Mouse (Mus musculus) right cerebral cortex, adult 2 months (tissue): ENCODE results near the gene Uxs1.

ENCODE experiments used
- DNase-seq, 2 experiments: peaks; one replicate each; pipeline ENCODE4 v3.0.0; 2021 to 2022; ENCODE audit warnings: low spot score in 2 of 2

Gene Uxs1

GRCm38 (mm10) chr1:43798048-43798447 is 29.6 kb downstream of the Uxs1 start:
- no peak for DNase-seq

GRCm38 (mm10) chr1:43789765-43790164 is 37.8 kb downstream of the Uxs1 start:
- DNase-seq: no peak

- DNase-seq: no peak
Measured at GRCm38 (mm10) chr1:43786711-43787110, 40.9 kb downstream of the Uxs1 start.

GRCm38 (mm10) chr1:43785316-43785715 is 42.3 kb downstream of the Uxs1 start:
- no peak for DNase-seq

GRCm38 (mm10) chr1:43783186-43783585 is 44.4 kb downstream of the Uxs1 start:
- DNase-seq: no peak

- DNase-seq: peak; percentile 41 to 42
Measured at GRCm38 (mm10) chr1:43782680-43783079, 44.9 kb downstream of the Uxs1 start.

GRCm38 (mm10) chr1:43781672-43782071 is 45.9 kb downstream of the Uxs1 start:
- DNase-seq: no peak

- DNase-seq: no peak
Measured at GRCm38 (mm10) chr1:43781195-43781594, 46.4 kb downstream of the Uxs1 start.

GRCm38 (mm10) chr1:43776106-43776505 is 51.5 kb downstream of the Uxs1 start:
- no peak for DNase-seq

GRCm38 (mm10) chr1:43774126-43774525 is 53.5 kb downstream of the Uxs1 start:
- no peak for DNase-seq

- no peak for DNase-seq
Measured at GRCm38 (mm10) chr1:43772694-43773093, 54.9 kb downstream of the Uxs1 start.

- DNase-seq: no peak
Measured at GRCm38 (mm10) chr1:43770032-43770431, 57.6 kb downstream of the Uxs1 start.

GRCm38 (mm10) chr1:43769348-43769747 is 58.3 kb downstream of the Uxs1 start:
- DNase-seq: no peak

- DNase-seq: no peak
Measured at GRCm38 (mm10) chr1:43768385-43768990, 59.1 kb downstream of the Uxs1 start.

GRCm38 (mm10) chr1:43766328-43766727 is 61.3 kb downstream of the Uxs1 start:
- no peak for DNase-seq

GRCm38 (mm10) chr1:43764481-43764880 is 63.1 kb downstream of the Uxs1 start:
- no peak for DNase-seq

- DNase-seq: no peak
Measured at GRCm38 (mm10) chr1:43760085-43760484, 67.5 kb downstream of the Uxs1 start.

- no peak for DNase-seq
Measured at GRCm38 (mm10) chr1:43754448-43755312, 72.9 kb downstream of the Uxs1 start.

GRCm38 (mm10) chr1:43738519-43738894 is 89.1 kb downstream of the Uxs1 start:
- DNase-seq: no peak

- DNase-seq: peak; percentile 57 to 64
Measured at GRCm38 (mm10) chr1:43737812-43738518, 89.6 kb downstream of the Uxs1 start.

- no peak for DNase-seq
Measured at GRCm38 (mm10) chr1:43732657-43733056, 94.9 kb downstream of the Uxs1 start.

- no peak for DNase-seq
Measured at GRCm38 (mm10) chr1:43732100-43732499, 95.5 kb downstream of the Uxs1 start.

- peak; percentile 37 to 49 for DNase-seq
Measured at GRCm38 (mm10) chr1:43730491-43730924, 97.1 kb downstream of the Uxs1 start, which contains the start of gene 1500015O10Rik. Gene 1500015O10Rik, plus strand, starts transcription at chr1:43730602.
